Mouse (Mus musculus): Measurements from ENCODE around the gene Gpkow.
"Not testable (repeated sequence)": the region's sequence is repeated elsewhere in the genome, so short reads cannot be mapped to it uniquely, and the experiment has no call there.

The Gpkow gene

GRCm38 (mm10) chrX:7745429-7745828 lies 48.5 kb downstream of the Gpkow start:
- DNase-seq (ENCODE audit: low spot score in 2 of 2): no peak

GRCm38 (mm10) chrX:7750432-7751116 lies 53.6 kb downstream of the Gpkow start, which contains the start of gene Ccdc120:
TSS of gene Ccdc120 (minus strand) at chrX:7750905.
- DNase-seq (ENCODE audit: low spot score in 2 of 2): no peak

GRCm38 (mm10) chrX:7753627-7754026 lies 56.7 kb downstream of the Gpkow start:
- not testable (repeated sequence) for DNase-seq (ENCODE audit: low spot score in 2 of 2)
